Mouse (Mus musculus) embryonic fibroblast, embryonic 13.5 days (primary cell): ENCODE data around the gene Rgs2. TPM values are rescaled to one million over a fixed set of nuclear protein-coding genes. Genes with fewer than 3 reads are reported as not detected.

Experiments
- H3K27ac ChIP-seq: 2 replicates; pipeline ENCODE4 v1.5.1; 2012; ENCODE audit warnings: low read length, control low read depth, inconsistent platforms; ENCODE audit not compliant: insufficient read depth
- H3K4me1 ChIP-seq: 2 replicates; pipeline ENCODE4 v1.6.1; 2011; ENCODE audit warnings: low read length; ENCODE audit not compliant: control insufficient read depth, insufficient read depth
- H3K4me3 ChIP-seq: 2 replicates; pipeline ENCODE4 v1.5.1; 2011; ENCODE audit warnings: mild to moderate bottlenecking, control low read depth, low read length; ENCODE audit not compliant: insufficient read depth
- CTCF ChIP-seq: IDR thresholded peaks from 2 replicates; pipeline ENCODE4 v1.5.1; 2011; ENCODE audit warnings: mild to moderate bottlenecking, control low read depth, low read length, moderate library complexity, borderline replicate concordance; ENCODE audit not compliant: insufficient read depth
- POLR2A ChIP-seq: IDR thresholded peaks from 2 replicates; pipeline ENCODE4 v1.6.1; 2011; ENCODE audit warnings: low read depth, mild to moderate bottlenecking, control low read depth, low read length, moderate library complexity
- polyA plus RNA-seq: library from polyadenylated mRNA; stranded (reverse); fragments of >200 nt; gene quantifications from 2 replicates; pipeline ENCODE4 v1.2.4, GENCODE M21; 2011; ENCODE audit warnings: low read depth; ENCODE audit not compliant: missing spikeins, insufficient read length

Gene Rgs2
- polyA plus RNA-seq, 1 experiment = 16.5 TPM

DNA sequence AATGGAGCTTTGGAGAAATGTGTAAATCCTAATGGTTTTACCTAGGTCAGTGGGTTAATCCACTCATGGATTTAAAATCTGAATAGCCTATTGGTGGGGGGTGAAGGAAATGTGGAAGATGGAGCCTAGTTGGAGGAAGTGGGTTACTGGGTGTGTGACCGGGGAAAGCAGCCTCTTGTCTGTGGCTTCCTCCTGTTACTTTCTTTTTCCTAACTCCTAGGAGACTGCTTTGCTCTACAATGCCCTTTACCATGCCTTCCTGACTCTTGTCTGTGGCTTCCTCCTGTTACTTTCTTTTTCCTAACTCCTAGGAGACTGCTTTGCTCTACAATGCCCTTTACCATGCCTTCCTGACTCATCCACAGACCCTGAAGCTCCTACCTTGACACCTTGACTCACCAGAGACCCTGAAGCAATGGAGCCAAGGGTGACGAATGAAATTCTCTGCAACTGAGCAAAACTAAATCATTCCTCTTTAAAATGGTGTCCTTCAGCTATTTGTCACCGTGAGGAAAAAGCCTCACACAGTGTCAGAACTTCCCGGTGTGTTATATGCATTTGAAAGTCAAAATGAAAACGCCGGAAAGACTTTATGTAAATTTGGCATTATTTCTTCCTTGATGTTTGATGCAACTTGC is 18.9 kb downstream of the Rgs2 start:
- H3K27ac ChIP-seq = no peak overlapping the region
- H3K4me1 ChIP-seq = no peaks in the 10 kb centered on the region
- TF ChIP-seq POLR2A (no peak), CTCF (no peak)
- no peak overlapping the region for H3K4me3 ChIP-seq

- Histone ChIP-seq H3K4me3 (no peak overlapping the region), H3K27ac (no peak overlapping the region), H3K4me1 (no peaks in the 10 kb centered on the region)
- TF ChIP-seq POLR2A (no peak), CTCF (no peak)
These were observed 21.1 kb downstream of the Rgs2 start for GRCm38 (mm10) chr1:143982765-143983312.

- no peak overlapping the region for H3K27ac ChIP-seq
- TF ChIP-seq CTCF = no peak
- TF ChIP-seq POLR2A = no peak
- H3K4me1 ChIP-seq = no peaks in the 10 kb centered on the region
- H3K4me3 ChIP-seq = no peak overlapping the region
These were observed 21.7 kb downstream of the Rgs2 start for GRCm38 (mm10) chr1:143982085-143982764.

DNA sequence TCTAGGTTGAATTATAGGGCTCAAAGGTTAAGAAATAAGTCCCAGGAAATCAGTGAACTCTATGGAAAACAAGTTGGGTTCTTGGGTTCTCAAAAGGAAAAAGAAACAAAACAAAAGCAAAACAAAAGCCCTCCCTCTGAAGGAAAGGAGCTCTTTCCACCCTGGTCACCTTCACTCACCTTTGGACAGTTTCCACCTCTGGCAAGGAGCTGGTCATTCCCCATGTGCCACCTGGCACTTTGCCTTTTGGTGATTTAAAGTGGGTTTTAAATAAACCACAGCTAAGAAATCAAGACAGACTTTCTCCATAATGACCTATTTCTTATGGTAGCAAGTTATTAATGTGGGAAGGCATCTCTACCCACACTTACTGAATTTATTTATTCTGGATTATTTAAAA is 23.1 kb downstream of the Rgs2 start:
- Histone ChIP-seq H3K4me3 (no peak overlapping the region), H3K27ac (no peak overlapping the region), H3K4me1 (no peaks in the 10 kb centered on the region)
- TF ChIP-seq POLR2A = no peak
- TF ChIP-seq CTCF = no peak

DNA sequence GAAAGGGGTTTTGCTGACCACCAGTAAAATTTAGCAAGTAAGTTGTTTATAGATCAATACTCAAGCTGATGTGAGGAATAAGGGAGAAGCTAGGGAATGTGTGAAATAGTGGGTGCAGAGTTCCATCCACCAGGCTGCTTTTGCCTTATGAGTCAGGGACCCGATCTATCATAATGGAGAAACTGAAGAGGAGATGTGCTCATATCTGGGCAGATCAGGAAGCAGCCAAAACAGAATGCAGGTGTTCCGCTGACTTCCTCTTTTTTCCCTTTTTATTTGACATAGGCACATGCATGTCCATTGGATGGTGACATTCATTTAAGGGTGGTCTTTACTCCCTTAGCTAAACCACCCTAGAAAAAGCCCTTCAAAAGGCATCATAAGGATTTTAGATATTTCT is 29.3 kb downstream of the Rgs2 start:
- Histone ChIP-seq H3K4me1 (no peaks in the 10 kb centered on the region), H3K4me3 (no peak overlapping the region), H3K27ac (no peak overlapping the region)
- no peak for TF ChIP-seq POLR2A
- no peak for TF ChIP-seq CTCF

- Histone ChIP-seq H3K27ac (no peak overlapping the region), H3K4me1 (no peaks in the 10 kb centered on the region), H3K4me3 (no peak overlapping the region)
- TF ChIP-seq CTCF = no peak
- TF ChIP-seq POLR2A = no peak
These were observed 41.7 kb downstream of the Rgs2 start for GRCm38 (mm10) chr1:143962301-143962700.

DNA sequence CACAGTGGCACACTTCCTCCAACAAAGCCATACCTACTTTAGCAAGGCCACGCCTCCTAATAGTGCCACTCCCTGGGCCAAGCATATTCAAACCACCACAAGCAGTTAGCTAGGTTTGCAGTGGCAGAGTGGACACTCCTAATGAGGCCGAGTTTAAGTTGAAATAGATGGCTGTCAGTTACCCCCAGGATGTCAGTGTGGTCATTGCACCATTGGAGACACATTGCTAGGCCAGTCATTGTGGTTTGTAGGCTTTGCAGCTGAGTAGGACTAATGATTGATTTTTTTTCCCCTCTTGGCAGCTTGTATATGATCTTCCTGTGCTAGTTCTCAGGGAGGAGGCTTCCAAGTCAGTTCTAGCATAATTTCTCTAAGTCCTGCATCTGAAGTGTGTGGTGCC is 43.6 kb downstream of the Rgs2 start:
- Histone ChIP-seq H3K4me3 (no peak overlapping the region), H3K4me1 (no peaks in the 10 kb centered on the region), H3K27ac (no peak overlapping the region)
- TF ChIP-seq CTCF (no peak), POLR2A (no peak)

DNA sequence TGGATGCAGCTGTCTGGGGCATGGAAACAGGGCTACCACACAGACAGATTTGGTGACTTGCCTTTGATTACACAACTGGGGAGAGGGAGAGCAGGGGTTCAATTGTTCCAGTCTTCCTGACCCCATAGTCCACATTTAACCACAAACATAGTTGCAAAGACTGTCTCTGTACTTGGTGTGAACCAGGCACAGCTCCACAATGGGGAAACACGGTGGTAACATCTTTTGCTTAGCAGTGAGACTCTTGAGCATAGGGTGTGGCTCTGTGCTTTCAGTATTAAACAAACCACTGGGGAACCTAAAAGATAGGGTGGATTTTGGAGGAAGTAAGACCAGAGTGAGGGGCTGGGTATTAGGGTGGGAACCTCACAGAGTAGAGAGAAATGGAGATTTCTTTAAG is 47.9 kb downstream of the Rgs2 start:
- H3K27ac ChIP-seq = no peak overlapping the region
- no peak for TF ChIP-seq POLR2A
- TF ChIP-seq CTCF = no peak
- H3K4me1 ChIP-seq = no peaks in the 10 kb centered on the region
- H3K4me3 ChIP-seq = no peak overlapping the region

DNA sequence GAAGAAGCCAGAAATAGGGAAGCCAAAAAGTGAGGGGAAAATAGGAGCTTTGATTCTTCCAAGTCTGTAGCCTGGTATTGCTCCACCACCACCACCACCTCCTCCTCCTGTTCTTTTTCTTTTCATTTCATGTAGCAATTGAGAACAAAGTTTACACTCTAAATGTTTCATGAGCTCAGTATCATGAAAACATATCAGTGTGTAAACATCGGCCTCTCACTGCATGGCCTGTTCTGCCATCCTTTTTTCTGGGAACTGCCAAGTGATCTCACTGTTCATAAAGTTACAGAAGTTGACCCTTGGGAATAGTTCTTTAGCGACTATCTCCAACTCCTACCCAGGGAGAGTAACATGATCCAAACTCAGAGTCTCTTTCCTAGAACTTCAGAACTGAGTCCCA is 51.1 kb downstream of the Rgs2 start:
- TF ChIP-seq CTCF (no peak), POLR2A (no peak)
- Histone ChIP-seq H3K4me1 (no peaks in the 10 kb centered on the region; the same call in 1 of the 2 replicates), H3K4me3 (no peak overlapping the region), H3K27ac (no peak overlapping the region; the same call in 1 of the 2 replicates)

Other genes with a start within 250 kb of the Rgs2 start
- 23.2 and 24.7 TPM in 2 replicates for gene Trove2, start 227.1 kb downstream of the Rgs2 start, polyA plus RNA-seq
- 39.4 and 43.1 TPM in 2 replicates for gene Uchl5, start 226.9 kb downstream of the Rgs2 start, polyA plus RNA-seq
- gene Rgs13, start 173.2 kb upstream of the Rgs2 start, polyA plus RNA-seq = not detected in 2 replicates
- 0.37 TPM in 1 of 2 replicates, not detected in the other for gene Rgs1, start 245.1 kb upstream of the Rgs2 start, polyA plus RNA-seq